Mouse (Mus musculus): ENCODE measurements around the gene Ptgdr2. TPM values are rescaled to one million over a fixed set of nuclear protein-coding genes. Genes with fewer than 3 reads are reported as not detected.

Gene Ptgdr2
- polyA plus RNA-seq (2016; fragmentation: Nextera tagmentation; extraction: Ambion mirVana), result 0.08 TPM in 1 of 2 replicates, not detected in the other

- peaks cover 11% of the 10 kb centered on the region for H3K4me1 ChIP-seq
- H3K4me2 ChIP-seq, result no peak within 1 kb of the TSS
- no peak for ATAC-seq (ENCODE audit: low FRiP score)
- 68% methylated on average over 5 of the region's 5 CpGs for WGBS
- H3K4me3 ChIP-seq (replicated peaks), result no peak within 1 kb of the TSS
- no peak within 1 kb of the TSS for H3K27ac ChIP-seq
- H3K27me3 ChIP-seq, result peaks cover 28% of the 10 kb centered on the region; the same call in 1 of the 2 replicates
- H3K36me3 ChIP-seq (replicated peaks), result peaks cover 6% of the 10 kb centered on the region
- H3K9ac ChIP-seq, result no peak within 1 kb of the TSS
- H3K9me3 ChIP-seq, result 0 out of 2 replicates have a peak, but pooled peaks cover 3% of the 10 kb centered on the region
These were observed at the start of gene Ptgdr2 for GRCm38 (mm10) chr19:10937110-10937563. Gene Ptgdr2, plus strand, starts transcription at chr19:10937160.

DNA sequence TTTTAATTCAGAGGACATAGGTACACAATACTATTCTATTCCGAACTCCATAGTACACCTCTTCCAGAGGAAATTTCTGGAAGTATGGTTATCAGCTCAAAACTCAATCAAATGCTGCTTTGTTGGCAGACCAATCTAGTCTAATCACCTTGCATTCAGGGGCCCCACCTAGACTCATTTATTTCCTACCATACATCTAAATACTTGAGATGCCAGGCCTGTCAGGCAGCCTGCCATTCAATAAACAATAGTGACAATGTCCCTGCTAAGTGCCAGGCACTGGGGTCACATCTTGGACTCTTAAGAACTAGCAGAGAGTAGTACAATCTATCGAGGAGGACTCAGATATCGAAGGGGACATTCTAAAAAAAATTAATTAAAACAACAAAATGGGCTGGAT is 44.8 kb upstream of the Ptgdr2 start:
- no peak overlapping the region for H3K27ac ChIP-seq
- H3K4me1 ChIP-seq, result peaks cover 19% of the 10 kb centered on the region
- no peak overlapping the region for H3K9ac ChIP-seq
- H3K36me3 ChIP-seq (replicated peaks), result peaks cover 3% of the 10 kb centered on the region; the same call in 1 of the 2 replicates
- H3K9me3 ChIP-seq, result no peaks in the 10 kb centered on the region
- no peaks in the 10 kb centered on the region for H3K27me3 ChIP-seq
- H3K4me3 ChIP-seq (replicated peaks), result no peak overlapping the region
- H3K4me2 ChIP-seq, result no peak overlapping the region
- no peak for ATAC-seq (ENCODE audit: low FRiP score)
- WGBS, result 88% methylated on average over 3 of the region's 3 CpGs

DNA sequence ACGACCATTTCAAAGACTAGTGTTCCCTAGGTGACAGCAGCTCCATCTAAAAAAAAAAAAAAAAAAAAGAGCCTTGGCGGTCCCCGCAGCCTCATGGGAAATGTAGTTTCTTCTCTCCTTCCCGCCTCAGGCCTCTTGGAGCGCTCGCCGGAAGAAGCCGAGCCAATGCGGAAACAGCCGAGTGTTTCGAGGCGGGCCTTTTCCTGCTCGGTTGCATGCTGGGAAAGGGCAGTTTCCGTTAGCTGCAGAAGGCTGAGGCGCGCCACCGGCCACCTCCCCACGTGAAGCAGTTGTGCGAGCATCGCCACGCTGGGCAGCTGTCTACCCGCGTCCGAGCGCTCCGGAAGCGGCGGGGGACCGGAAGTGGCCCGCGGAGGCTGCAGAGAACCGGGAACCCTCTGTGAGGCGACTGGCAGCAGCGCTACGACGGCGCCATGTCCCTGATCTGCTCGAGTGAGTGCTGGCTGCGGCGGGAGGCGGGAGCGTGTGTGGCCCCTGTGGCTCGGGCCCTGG is 41.9 kb upstream of the Ptgdr2 start, which contains the start of gene Prpf19:
Gene Prpf19 (plus strand): TSS at position 216 of the 513 bp plus-strand sequence.
- WGBS, result under 1% methylated on average over 43 of the region's 43 CpGs
- H3K4me3 ChIP-seq (replicated peaks), result peak within 1 kb of the TSS; percentile 86
- ATAC-seq (ENCODE audit: low FRiP score), result peak; percentile 95
- peaks cover 20% of the 10 kb centered on the region for H3K4me1 ChIP-seq
- H3K4me2 ChIP-seq, result peak within 1 kb of the TSS; percentile 86
- H3K27ac ChIP-seq, result peak within 1 kb of the TSS; percentile 92
- H3K9ac ChIP-seq, result peak within 1 kb of the TSS; percentile 87
- peaks cover 32% of the 10 kb centered on the region for H3K36me3 ChIP-seq (replicated peaks)
- H3K9me3 ChIP-seq, result no peaks in the 10 kb centered on the region
- no peaks in the 10 kb centered on the region for H3K27me3 ChIP-seq

- Histone ChIP-seq H3K4me2 (peak overlapping the region; percentile 86), H3K36me3 (replicated peaks) (peaks cover 38% of the 10 kb centered on the region), H3K27me3 (no peaks in the 10 kb centered on the region), H3K9me3 (no peaks in the 10 kb centered on the region), H3K4me1 (peaks cover 20% of the 10 kb centered on the region), H3K9ac (peak overlapping the region; percentile 87), H3K4me3 (replicated peaks) (peak overlapping the region; percentile 86), H3K27ac (peak overlapping the region; percentile 92)
- 2% methylated on average over 16 of the region's 16 CpGs for WGBS
- no peak for ATAC-seq (ENCODE audit: low FRiP score)
These were observed 41.3 kb upstream of the Ptgdr2 start for GRCm38 (mm10) chr19:10895708-10896107.

DNA sequence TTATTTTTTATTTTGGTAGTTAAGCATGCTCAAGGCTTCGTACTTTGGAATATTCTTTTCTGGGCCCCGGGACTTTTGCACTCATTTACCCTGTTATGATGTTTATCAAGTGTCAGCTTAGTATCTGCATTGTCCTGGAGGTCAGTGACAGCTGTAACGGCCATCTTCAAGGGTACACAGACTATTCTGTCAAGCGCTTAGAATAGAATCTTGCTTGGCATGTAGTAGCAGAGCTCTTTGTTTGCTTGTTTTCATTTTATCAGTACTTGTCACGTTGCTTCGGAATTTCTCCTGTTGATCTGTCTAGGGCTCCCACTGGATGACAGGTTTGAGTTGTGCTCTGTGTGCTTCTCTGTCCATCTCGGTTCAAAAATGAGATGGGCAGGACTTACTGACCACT is 40.1 kb upstream of the Ptgdr2 start:
- H3K4me1 ChIP-seq, result peaks cover 20% of the 10 kb centered on the region
- no peaks in the 10 kb centered on the region for H3K27me3 ChIP-seq
- H3K4me3 ChIP-seq (replicated peaks), result peak overlapping the region; percentile 86
- no peak for ATAC-seq (ENCODE audit: low FRiP score)
- H3K9me3 ChIP-seq, result no peaks in the 10 kb centered on the region
- H3K9ac ChIP-seq, result peak overlapping the region; percentile 87; the same call in 1 of the 2 replicates
- no peak overlapping the region for H3K27ac ChIP-seq
- 83% methylated on average over 7 of the region's 7 CpGs for WGBS
- H3K36me3 ChIP-seq (replicated peaks), result peaks cover 50% of the 10 kb centered on the region
- H3K4me2 ChIP-seq, result peak overlapping the region; percentile 86

DNA sequence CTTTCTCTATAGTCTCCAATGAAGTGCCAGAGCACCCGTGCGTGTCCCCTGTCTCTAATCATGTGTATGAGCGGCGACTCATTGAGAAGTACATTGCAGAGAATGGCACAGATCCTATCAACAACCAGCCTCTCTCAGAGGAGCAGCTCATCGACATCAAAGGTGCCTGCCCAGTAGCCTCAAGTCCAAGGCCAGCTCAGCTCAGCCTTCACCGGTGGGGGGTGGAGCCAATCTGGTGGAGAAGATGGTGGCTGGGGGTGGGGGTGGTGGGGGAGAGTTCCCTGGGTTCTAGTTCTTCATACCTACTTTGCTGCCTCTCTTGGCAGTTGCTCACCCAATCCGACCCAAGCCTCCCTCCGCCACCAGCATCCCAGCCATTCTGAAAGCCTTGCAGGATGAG is 39.5 kb upstream of the Ptgdr2 start:
- peaks cover 20% of the 10 kb centered on the region for H3K4me1 ChIP-seq
- H3K27ac ChIP-seq, result no peak overlapping the region
- no peaks in the 10 kb centered on the region for H3K27me3 ChIP-seq
- 0 out of 2 replicates have a peak overlapping the region, but pooled peaks have one; percentile 86 for H3K4me2 ChIP-seq
- no peak for ATAC-seq (ENCODE audit: low FRiP score)
- peaks cover 56% of the 10 kb centered on the region for H3K36me3 ChIP-seq (replicated peaks)
- H3K4me3 ChIP-seq (replicated peaks), result no peak overlapping the region
- H3K9ac ChIP-seq, result no peak overlapping the region
- no peaks in the 10 kb centered on the region for H3K9me3 ChIP-seq
- 92% methylated on average over 8 of the region's 8 CpGs for WGBS

DNA sequence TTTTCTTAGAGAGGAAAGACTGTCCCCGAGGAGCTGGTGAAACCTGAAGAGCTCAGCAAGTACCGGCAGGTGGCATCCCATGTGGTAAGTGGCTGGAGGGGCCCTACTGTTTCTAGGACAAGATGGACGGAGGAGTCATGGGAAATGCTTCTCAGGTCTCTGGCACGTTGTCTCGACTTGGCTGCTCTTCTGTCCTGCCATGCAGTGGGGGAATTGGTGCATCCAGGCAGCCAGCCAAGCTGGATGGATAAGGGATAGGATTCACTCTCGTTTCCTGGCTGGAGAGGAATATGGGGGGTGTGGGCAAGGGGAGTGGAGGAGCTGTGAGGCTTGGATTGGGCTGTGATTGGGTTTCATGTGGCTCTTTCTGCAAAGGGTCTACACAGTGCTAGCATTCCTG is 36.6 kb upstream of the Ptgdr2 start:
- no peaks in the 10 kb centered on the region for H3K9me3 ChIP-seq
- 89% methylated on average over 6 of the region's 6 CpGs for WGBS
- H3K4me1 ChIP-seq, result peaks cover 15% of the 10 kb centered on the region
- no peaks in the 10 kb centered on the region for H3K27me3 ChIP-seq
- peaks cover 84% of the 10 kb centered on the region for H3K36me3 ChIP-seq (replicated peaks)
- H3K27ac ChIP-seq, result no peak overlapping the region
- no peak overlapping the region for H3K4me2 ChIP-seq
- no peak overlapping the region for H3K4me3 ChIP-seq (replicated peaks)
- no peak overlapping the region for H3K9ac ChIP-seq
- ATAC-seq (ENCODE audit: low FRiP score), result no peak

DNA sequence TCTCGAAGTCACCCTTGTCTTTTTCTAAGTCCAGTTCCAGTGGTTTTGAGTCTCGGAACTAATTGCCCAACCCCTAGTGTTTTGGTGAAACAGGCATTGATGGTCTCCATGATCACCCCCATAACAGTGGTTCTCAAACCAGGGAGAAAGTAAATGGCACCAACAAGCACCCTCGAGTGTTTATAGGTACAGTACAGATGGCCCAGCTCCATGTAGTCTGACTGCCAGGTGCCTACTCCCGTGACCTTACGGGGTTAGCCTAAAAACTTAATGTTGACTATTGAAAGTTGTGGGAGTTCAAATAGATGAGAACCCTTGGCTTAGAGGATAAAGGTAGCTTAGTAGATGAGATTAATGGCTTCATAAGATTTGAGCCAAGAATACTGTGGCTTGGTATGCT is 35.9 kb upstream of the Ptgdr2 start:
- 92% methylated on average over 5 of the region's 5 CpGs for WGBS
- H3K4me1 ChIP-seq, result peaks cover 13% of the 10 kb centered on the region
- H3K9me3 ChIP-seq, result no peaks in the 10 kb centered on the region
- no peak overlapping the region for H3K27ac ChIP-seq
- peaks cover 91% of the 10 kb centered on the region for H3K36me3 ChIP-seq (replicated peaks)
- no peaks in the 10 kb centered on the region for H3K27me3 ChIP-seq
- no peak for ATAC-seq (ENCODE audit: low FRiP score)
- H3K4me3 ChIP-seq (replicated peaks), result no peak overlapping the region
- no peak overlapping the region for H3K4me2 ChIP-seq
- no peak overlapping the region for H3K9ac ChIP-seq

GRCm38 (mm10) chr19:10904512-10904911 is 32.4 kb upstream of the Ptgdr2 start:
- Histone ChIP-seq H3K4me2 (no peak overlapping the region), H3K9ac (no peak overlapping the region), H3K9me3 (no peaks in the 10 kb centered on the region), H3K36me3 (replicated peaks) (peaks cover 84% of the 10 kb centered on the region), H3K4me1 (no peaks in the 10 kb centered on the region), H3K27ac (no peak overlapping the region), H3K27me3 (no peaks in the 10 kb centered on the region), H3K4me3 (replicated peaks) (no peak overlapping the region)
- 90% methylated on average over 5 of the region's 5 CpGs for WGBS
- ATAC-seq (ENCODE audit: low FRiP score), result no peak

DNA sequence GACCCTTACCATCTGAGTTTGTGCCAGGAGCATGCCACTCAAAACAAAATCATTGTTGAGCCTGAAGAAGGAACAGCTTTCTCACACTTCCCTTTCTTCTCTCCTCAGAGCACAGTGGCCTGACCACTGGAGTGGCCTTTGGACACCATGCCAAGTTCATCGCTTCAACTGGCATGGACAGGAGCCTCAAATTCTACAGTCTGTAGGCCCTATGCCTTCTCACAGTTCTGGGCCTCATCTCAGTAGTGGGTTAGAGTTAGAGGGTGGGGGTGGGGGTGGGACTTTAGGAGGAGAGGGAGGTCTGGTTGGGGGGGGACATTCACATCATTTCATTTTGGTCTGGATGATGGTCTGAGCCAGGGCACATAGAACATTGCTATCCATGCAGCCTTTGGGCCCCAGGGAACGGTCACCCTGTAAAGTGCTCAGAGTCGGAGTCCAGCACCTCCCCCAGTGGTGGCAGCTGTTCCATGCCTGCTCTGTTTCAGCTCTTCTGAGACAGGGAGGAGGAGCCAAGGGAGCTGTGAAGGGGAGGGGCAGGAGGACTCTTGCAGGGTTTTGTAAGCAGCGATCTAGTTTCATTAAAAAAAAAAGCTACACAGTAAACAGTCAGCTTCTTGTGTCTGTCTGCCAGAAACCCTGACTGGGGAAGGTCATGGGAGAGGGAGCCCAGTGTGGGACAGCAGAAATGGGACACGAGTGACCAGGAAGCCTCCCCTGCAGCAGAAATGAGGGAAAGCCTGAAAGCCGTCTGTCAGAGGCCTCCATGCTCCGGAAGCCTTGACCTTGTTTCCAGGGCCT is 31.8 kb upstream of the Ptgdr2 start:
- Histone ChIP-seq H3K9ac (no peak overlapping the region), H3K36me3 (replicated peaks) (peaks cover 78% of the 10 kb centered on the region), H3K27ac (0 out of 2 replicates have a peak overlapping the region, but pooled peaks have one; percentile 5), H3K4me2 (no peak overlapping the region), H3K4me3 (replicated peaks) (no peak overlapping the region), H3K27me3 (no peaks in the 10 kb centered on the region), H3K4me1 (no peaks in the 10 kb centered on the region), H3K9me3 (no peaks in the 10 kb centered on the region)
- 0 out of 2 replicates have a peak, but pooled peaks have one; percentile 39 for ATAC-seq (ENCODE audit: low FRiP score)
- 71% methylated on average over 7 of the region's 7 CpGs for WGBS

DNA sequence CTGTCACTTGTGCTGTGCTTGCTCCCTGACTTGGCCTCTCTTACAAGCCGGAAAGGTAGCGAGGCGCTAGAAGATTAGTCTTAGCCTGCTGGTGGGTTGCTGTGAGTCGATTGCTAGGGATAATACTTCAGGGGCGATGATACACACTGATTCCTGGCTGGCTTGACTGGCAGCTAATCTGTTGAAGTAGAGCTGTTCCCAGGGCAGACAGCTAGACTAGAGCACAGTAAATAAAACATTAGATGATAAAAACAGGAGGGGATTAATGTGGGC is 31.3 kb upstream of the Ptgdr2 start:
- Histone ChIP-seq H3K4me1 (no peaks in the 10 kb centered on the region), H3K9ac (no peak overlapping the region), H3K36me3 (replicated peaks) (peaks cover 72% of the 10 kb centered on the region), H3K9me3 (no peaks in the 10 kb centered on the region), H3K4me3 (replicated peaks) (no peak overlapping the region), H3K4me2 (no peak overlapping the region), H3K27me3 (no peaks in the 10 kb centered on the region), H3K27ac (no peak overlapping the region)
- 86% methylated on average over 5 of the region's 5 CpGs for WGBS
- no peak for ATAC-seq (ENCODE audit: low FRiP score)

- 59% methylated on average over 3 of the region's 3 CpGs for WGBS
- ATAC-seq (ENCODE audit: low FRiP score), result no peak
- H3K36me3 ChIP-seq (replicated peaks), result peaks cover 50% of the 10 kb centered on the region
- no peaks in the 10 kb centered on the region for H3K4me1 ChIP-seq
- H3K4me2 ChIP-seq, result no peak overlapping the region
- H3K4me3 ChIP-seq (replicated peaks), result no peak overlapping the region
- no peaks in the 10 kb centered on the region for H3K9me3 ChIP-seq
- no peak overlapping the region for H3K27ac ChIP-seq
- H3K27me3 ChIP-seq, result no peaks in the 10 kb centered on the region
- no peak overlapping the region for H3K9ac ChIP-seq
These were observed 29.1 kb upstream of the Ptgdr2 start for GRCm38 (mm10) chr19:10907891-10908290.

Data from forebrain, embryonic 12.5 days (tissue).